In genomic region chr10:128498590-128498989, GRCm38 (mm10) we compare ENCODE assay signal across 7 mouse cellular contexts. TPM values are rescaled to one million over a fixed set of nuclear protein-coding genes. Genes with fewer than 3 reads are reported as not detected.
DNase-seq lines count a peak whose midpoint lies in the region; ATAC-seq lines count a peak whose summit lies in the region.

Myl6b (minus strand) TSS chr10:128498685.

- peak within 1 kb of the TSS; percentile 61 for H3K4me3 ChIP-seq in intestine, embryonic 16.5 days (ENCODE audit: low read length)
- peak within 1 kb of the TSS; percentile 51 for H3K4me3 ChIP-seq in midbrain, embryonic 11.5 days (ENCODE audit: low read depth, low read length)

- H3K9me3 ChIP-seq in intestine, embryonic 16.5 days (ENCODE audit: control insufficient read depth, low read length): no peaks in the 10 kb centered on the region
- H3K9me3 ChIP-seq in midbrain, embryonic 11.5 days (ENCODE audit: control insufficient read depth, low read length): no peaks in the 10 kb centered on the region

- WGBS in intestine, embryonic 16.5 days: under 1% methylated on average over 27 of the region's 27 CpGs
- 1% methylated on average over 27 of the region's 27 CpGs for WGBS in midbrain, embryonic 11.5 days

- H3K27ac ChIP-seq in intestine, embryonic 16.5 days (ENCODE audit: low read length): peak within 1 kb of the TSS; percentile 87
- peak within 1 kb of the TSS; percentile 35 for H3K27ac ChIP-seq in midbrain, embryonic 11.5 days (ENCODE audit: low read depth, low read length)

- intact Hi-C loops in gastrocnemius, postnatal 36 days (cut with DNase I): loop anchor here (5.0 kb wide), 1 partner anchor 49 kb away; the partner anchor contains the start of genes Rpl41 and Zc3h10
- intact Hi-C loops in left cerebral cortex, postnatal 36 days (cut with DNase I): no loop called here

- H3K9ac ChIP-seq in intestine, embryonic 16.5 days (ENCODE audit: low read depth, low read length): peak within 1 kb of the TSS; percentile 73
- peak within 1 kb of the TSS; percentile 63 for H3K9ac ChIP-seq in midbrain, embryonic 11.5 days (ENCODE audit: low read length)

- no peaks in the 10 kb centered on the region for H3K36me3 ChIP-seq in intestine, embryonic 16.5 days (ENCODE audit: control insufficient read depth, insufficient read depth, low read length)
- no peaks in the 10 kb centered on the region for H3K36me3 ChIP-seq in midbrain, embryonic 11.5 days (ENCODE audit: control insufficient read depth, insufficient read depth, low read length)

- ATAC-seq in intestine, embryonic 16.5 days: peak; percentile 89
- ATAC-seq in midbrain, embryonic 11.5 days (ENCODE audit: low FRiP score): peak; percentile 91

- peak; percentile 98 for DNase-seq in adrenal gland, adult 2 months
- DNase-seq in embryo, embryonic 11.5 days (ENCODE audit: low read depth, low spot score): peak; percentile 90
- peak; percentile 88 to 93 for DNase-seq in gastrocnemius, postnatal 36 days
- DNase-seq in left cerebral cortex, postnatal 36 days (ENCODE audit: low spot score in 2 of 2): peak; percentile 93 to 94
- DNase-seq in midbrain, embryonic 11.5 days (ENCODE audit: low spot score, missing footprints): peak; percentile 99
- DNase-seq in skeletal muscle tissue, adult 2 months (ENCODE audit: low read depth, low spot score): peak; percentile 99

- H3K4me1 ChIP-seq in intestine, embryonic 16.5 days (ENCODE audit: control insufficient read depth, insufficient read depth, low read length): peaks cover 14% of the 10 kb centered on the region
- peaks cover 15% of the 10 kb centered on the region for H3K4me1 ChIP-seq in midbrain, embryonic 11.5 days (ENCODE audit: control insufficient read depth, insufficient read depth, low read length)

- peak within 1 kb of the TSS; percentile 75 for H3K4me2 ChIP-seq in intestine, embryonic 16.5 days (ENCODE audit: low read depth, low read length)
- H3K4me2 ChIP-seq in midbrain, embryonic 11.5 days: peak within 1 kb of the TSS; percentile 77

- no peaks in the 10 kb centered on the region for H3K27me3 ChIP-seq in intestine, embryonic 16.5 days (replicated peaks; ENCODE audit: control insufficient read depth, insufficient read depth, low read length)
- no peaks in the 10 kb centered on the region for H3K27me3 ChIP-seq in midbrain, embryonic 11.5 days (ENCODE audit: control insufficient read depth, insufficient read depth, low read length)

RNA-seq across cellular contexts. Expression of gene Myl6b, which starts in this region (rescaled TPM):
- total RNA-seq in adrenal gland, adult 2 months (2021): 1 to 10 TPM; 6.2 to 8.3 TPM
- polyA plus RNA-seq in adrenal gland, adult 2 months (2012; rRNA removed): 5.1 and 5.7 TPM in 2 replicates
- total RNA-seq in gastrocnemius, postnatal 36 days (2021): 10 to 100 TPM in 1 of 2 experiments, 1 to 10 TPM in 1; 5.6 to 21.4 TPM
- polyA plus RNA-seq in intestine, embryonic 16.5 days (2015; fragmentation: Nextera tagmentation; extraction: Ambion mirVana): 2.8 TPM in 2 replicates
- total RNA-seq in left cerebral cortex, postnatal 36 days (2021): 10 to 100 TPM; 26.3 to 27.0 TPM
- 3.4 and 3.7 TPM in 2 replicates for polyA plus RNA-seq in midbrain, embryonic 11.5 days (2014; fragmentation: Nextera tagmentation; extraction: Ambion mirVana)

Comparison
In these comparisons a context has a peak if more than half of its experiments do, and no peak if none do; other contexts are left out.
1. Peak in every context shown above with its lines: DNase-seq, ATAC-seq, H3K4me3 ChIP-seq and H3K27ac ChIP-seq.